Mouse (Mus musculus): ENCODE measurements around the gene Myo3b.

The Myo3b gene

GRCm38 (mm10) chr2:70128590-70128989 is 89.7 kb downstream of the Myo3b start:
- DNase-seq (ENCODE audit: low spot score in 2 of 2): no peak

GRCm38 (mm10) chr2:70129566-70129965 is 90.6 kb downstream of the Myo3b start:
- no peak for DNase-seq (ENCODE audit: low spot score in 2 of 2)

- no peak for DNase-seq (ENCODE audit: low spot score in 2 of 2)
Measured at GRCm38 (mm10) chr2:70133281-70133680, 94.4 kb downstream of the Myo3b start.

GRCm38 (mm10) chr2:70137226-70137998 is 98.5 kb downstream of the Myo3b start:
- DNase-seq (ENCODE audit: low spot score in 2 of 2): no peak

- no peak for DNase-seq (ENCODE audit: low spot score in 2 of 2)
Measured at GRCm38 (mm10) chr2:70143543-70144188, 104.7 kb downstream of the Myo3b start.

GRCm38 (mm10) chr2:70146993-70147581 is 108.2 kb downstream of the Myo3b start:
- DNase-seq (ENCODE audit: low spot score in 2 of 2): no peak

GRCm38 (mm10) chr2:70148821-70149510 is 110.0 kb downstream of the Myo3b start:
- DNase-seq (ENCODE audit: low spot score in 2 of 2): no peak

- no peak for DNase-seq (ENCODE audit: low spot score in 2 of 2)
Measured at GRCm38 (mm10) chr2:70150399-70151035, 111.6 kb downstream of the Myo3b start.

GRCm38 (mm10) chr2:70151930-70152329 is 113.0 kb downstream of the Myo3b start:
- DNase-seq (ENCODE audit: low spot score in 2 of 2): no peak

GRCm38 (mm10) chr2:70155226-70155836 is 116.4 kb downstream of the Myo3b start:
- no peak for DNase-seq (ENCODE audit: low spot score in 2 of 2)

GRCm38 (mm10) chr2:70159543-70159942 is 120.6 kb downstream of the Myo3b start:
- no peak for DNase-seq (ENCODE audit: low spot score in 2 of 2)

GRCm38 (mm10) chr2:70166231-70166630 is 127.3 kb downstream of the Myo3b start:
- no peak for DNase-seq (ENCODE audit: low spot score in 2 of 2)

- no peak for DNase-seq (ENCODE audit: low spot score in 2 of 2)
Measured at GRCm38 (mm10) chr2:70167944-70168935, 129.3 kb downstream of the Myo3b start.

- no peak for DNase-seq (ENCODE audit: low spot score in 2 of 2)
Measured at GRCm38 (mm10) chr2:70170469-70170868, 131.5 kb downstream of the Myo3b start.

- DNase-seq (ENCODE audit: low spot score in 2 of 2): no peak
Measured at GRCm38 (mm10) chr2:70176823-70177708, 138.1 kb downstream of the Myo3b start.

GRCm38 (mm10) chr2:70177709-70178030 is 138.7 kb downstream of the Myo3b start:
- DNase-seq (ENCODE audit: low spot score in 2 of 2): no peak

- DNase-seq (ENCODE audit: low spot score in 2 of 2): no peak
Measured at GRCm38 (mm10) chr2:70178241-70178640, 139.3 kb downstream of the Myo3b start.

- no peak for DNase-seq (ENCODE audit: low spot score in 2 of 2)
Measured at GRCm38 (mm10) chr2:70182150-70182670, 143.3 kb downstream of the Myo3b start.

- DNase-seq (ENCODE audit: low spot score in 2 of 2): no peak
Measured at GRCm38 (mm10) chr2:70187040-70187439, 148.1 kb downstream of the Myo3b start.
